Comparison of ENCODE assay signal across 8 mouse cellular contexts in the genomic region with DNA sequence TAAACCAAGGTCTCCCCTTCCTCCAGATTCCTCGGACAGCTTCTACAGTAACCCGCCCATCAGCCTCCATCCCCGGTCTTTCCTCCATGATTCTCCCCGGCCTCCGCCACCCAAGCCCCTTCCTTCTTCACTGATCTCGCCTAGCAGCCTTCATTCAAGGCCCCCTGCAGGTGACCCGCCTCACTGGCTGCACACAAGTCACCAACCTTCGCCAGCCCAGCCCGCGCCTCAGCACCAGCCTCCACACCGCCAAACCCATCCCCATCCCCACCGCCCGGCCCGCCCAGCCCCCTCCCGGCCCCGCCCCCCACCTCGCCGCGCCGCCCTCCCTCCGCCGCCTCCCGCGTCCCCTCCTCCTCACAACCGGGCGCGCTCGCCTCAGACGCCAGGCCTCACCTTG. TPM values are rescaled to one million over a fixed set of nuclear protein-coding genes. Genes with fewer than 3 reads are reported as not detected.
A peak's percentile ranks its signal among the peaks of the same experiment; 100 is the strongest.
DNase-seq lines count a peak whose midpoint lies in the region; ATAC-seq and TF ChIP-seq lines count a peak whose summit lies in the region.

No protein-coding gene starts in this region.

- WGBS in limb, embryonic 10.5 days, result under 1% methylated on average over 28 of the region's 29 CpGs
- under 1% methylated on average over 21 of the region's 29 CpGs for whole genome bisulfite sequencing in stomach, embryonic 16.5 days

- peak; percentile 44 to 67 for DNase-seq in gastrocnemius, postnatal 4 days (ENCODE audit: low spot score in 2 of 2)
- no peak for DNase-seq in gastrocnemius, postnatal 14 days
- peak; percentile 71 for DNase-seq in CH12.LX (ENCODE audit: extremely low read depth)
- peak; percentile 59 for DNase-seq in cerebellum, adult 8-10 months
- DNase-seq in forelimb bud, embryonic 11.5 days (ENCODE audit: low read depth, low spot score), result peak; percentile 74
- peak; percentile 89 for DNase-seq in limb, embryonic 10.5 days (ENCODE audit: low spot score)
- peak; percentile 83 for DNase-seq in mesoderm, embryonic 11.5 days (ENCODE audit: low read depth, low spot score)

- H3K4me1 ChIP-seq in CH12.LX (ENCODE audit: control insufficient read depth in 1 of 2, insufficient read depth in 2 of 2), result peaks cover 15 to 34% of the 10 kb centered on the region in 2 experiments
- peaks cover 29% of the 10 kb centered on the region for H3K4me1 ChIP-seq in limb, embryonic 10.5 days
- peaks cover 21% of the 10 kb centered on the region for H3K4me1 ChIP-seq in stomach, embryonic 16.5 days (ENCODE audit: control insufficient read depth, insufficient read depth, low read length)

- H3K4me3 ChIP-seq in CH12.LX (replicated peaks in 1 of 3; ENCODE audit: low read depth in 2 of 3, low read length in 2 of 3, poor library complexity in 1 of 3), result peak overlapping the region; percentile 65 to 71 (median 68)
- H3K4me3 ChIP-seq in limb, embryonic 10.5 days, result peak overlapping the region; percentile 79
- H3K4me3 ChIP-seq in stomach, embryonic 16.5 days (replicated peaks; ENCODE audit: low read length), result peak overlapping the region; percentile 74

- no peaks in the 10 kb centered on the region for H3K27me3 ChIP-seq in CH12.LX (replicated peaks)
- no peaks in the 10 kb centered on the region for H3K27me3 ChIP-seq in limb, embryonic 10.5 days (ENCODE audit: low read depth, poor library complexity, severe bottlenecking)
- H3K27me3 ChIP-seq in stomach, embryonic 16.5 days (ENCODE audit: control insufficient read depth, insufficient read depth, low read length), result no peaks in the 10 kb centered on the region

- in situ Hi-C loops in CH12.LX (cut with MboI; ENCODE audit: low pct_ligation_motif_present, low pct_unique_long_range_greater_than_20kb, low sequenced_read_pairs), result loop anchor here (10.0 kb wide), 1 partner anchor 49 kb away; no protein-coding TSS in a partner anchor

- H3K36me3 ChIP-seq in CH12.LX (replicated peaks in 1 of 2; ENCODE audit: control insufficient read depth in 1 of 2, insufficient read depth in 1 of 2, low read length in 1 of 2), result peaks cover 28 to 38% of the 10 kb centered on the region in 2 experiments
- peaks cover 40% of the 10 kb centered on the region for H3K36me3 ChIP-seq in limb, embryonic 10.5 days
- H3K36me3 ChIP-seq in stomach, embryonic 16.5 days (ENCODE audit: control insufficient read depth, insufficient read depth, low read length), result peaks cover 9% of the 10 kb centered on the region; the same call in 1 of the 2 replicates

- intact Hi-C loops in gastrocnemius, postnatal 14 days (cut with DNase I; ENCODE audit: low total_unique reads), result no loop called here

- H3K9ac ChIP-seq in CH12.LX (ENCODE audit: insufficient read depth, low read depth), result peak overlapping the region; percentile 80; the same call in 1 of the 2 replicates
- peak overlapping the region; percentile 88 for H3K9ac ChIP-seq in stomach, embryonic 16.5 days (ENCODE audit: low read length)

- no peak overlapping the region for H3K27ac ChIP-seq in CH12.LX (ENCODE audit: insufficient read depth, low read depth)
- H3K27ac ChIP-seq in limb, embryonic 10.5 days, result peak overlapping the region; percentile 99
- peak overlapping the region; percentile 82 for H3K27ac ChIP-seq in stomach, embryonic 16.5 days (ENCODE audit: low read length)

- dilution Hi-C loops in CH12.LX (cut with MboI; ENCODE audit: extremely low pct_ligation_motif_present, extremely low pct_unique_long_range_greater_than_20kb, low sequenced_read_pairs), result no loop called here

- H3K79me2 ChIP-seq in CH12.LX (replicated peaks; ENCODE audit: control insufficient read depth, extremely low read depth, insufficient read depth, poor library complexity, severe bottlenecking), result peaks cover 14% of the 10 kb centered on the region

- H3K9me3 ChIP-seq in CH12.LX (replicated peaks; ENCODE audit: low read length), result peaks cover 3% of the 10 kb centered on the region
- H3K9me3 ChIP-seq in limb, embryonic 10.5 days (replicated peaks), result no peaks in the 10 kb centered on the region
- no peaks in the 10 kb centered on the region for H3K9me3 ChIP-seq in stomach, embryonic 16.5 days (replicated peaks; ENCODE audit: control insufficient read depth, low read length)

- H3K4me2 ChIP-seq in CH12.LX (ENCODE audit: insufficient read depth, low read depth, poor library complexity, severe bottlenecking), result peak overlapping the region; percentile 94; the same call in 1 of the 2 replicates
- H3K4me2 ChIP-seq in stomach, embryonic 16.5 days (ENCODE audit: low read depth, low read length), result peak overlapping the region; percentile 78

- no peak for TF ChIP-seq EP300 in CH12.LX (IDR thresholded peaks at IDR 0.05; ENCODE audit: low read length)

- ATAC-seq in stomach, embryonic 16.5 days (ENCODE audit: insufficient read depth, low FRiP score), result peak; percentile 79

- no peak for TF ChIP-seq POLR2A in CH12.LX (IDR thresholded peaks at IDR 0.05; ENCODE audit: low read depth, low read length)

- TF ChIP-seq CTCF in CH12.LX (conservative IDR thresholded peaks at IDR 0.05 in 1 of 2, IDR thresholded peaks at IDR 0.05 in 1 of 2; ENCODE audit: low read depth in 2 of 2, low read length in 2 of 2), result peak in 1 of 2 experiments; percentile 50; a peak in 2 of 4 replicates

- peak; percentile 17 for TF ChIP-seq RAD21 in CH12.LX (IDR thresholded peaks at IDR 0.05; ENCODE audit: low read depth, low read length)

TF ChIP-seq in CH12.LX, 34 proteins besides CTCF, POLR2A, EP300 and RAD21 (continues in another document):
- peak; percentile 45; the same call in 1 of the 2 replicates for TF ChIP-seq MAX (IDR thresholded peaks at IDR 0.05; ENCODE audit: low read length)
- TF ChIP-seq MEF2A (IDR thresholded peaks at IDR 0.05; ENCODE audit: borderline replicate concordance, low read depth, low read length), result no peak
- no peak for TF ChIP-seq JUND (conservative IDR thresholded peaks at IDR 0.05; ENCODE audit: low read depth, low read length)
- no peak for TF ChIP-seq IRF4 (IDR thresholded peaks at IDR 0.05; ENCODE audit: low read depth, low read length)
- peak; percentile 39 for TF ChIP-seq SMC3 (IDR thresholded peaks at IDR 0.05; ENCODE audit: low read depth, low read length)
- TF ChIP-seq NELFE (IDR thresholded peaks at IDR 0.05; ENCODE audit: low read depth, low read length), result 0 out of 2 replicates have a peak, but pooled peaks have one; percentile 38
- TF ChIP-seq UBTF (IDR thresholded peaks at IDR 0.05; ENCODE audit: low read depth, low read length), result no peak
- no peak for TF ChIP-seq KAT2A (IDR thresholded peaks at IDR 0.05; ENCODE audit: insufficient replicate concordance, low read length)
- 0 out of 2 replicates have a peak, but pooled peaks have one; percentile 11 for TF ChIP-seq BHLHE40 (IDR thresholded peaks at IDR 0.05; ENCODE audit: low read depth, low read length)
- peak; percentile 77 for TF ChIP-seq SIN3A (IDR thresholded peaks at IDR 0.05; ENCODE audit: low read length)
- TF ChIP-seq E2F4 (IDR thresholded peaks at IDR 0.05; ENCODE audit: insufficient replicate concordance, low read depth, low read length), result no peak
- no peak for TF ChIP-seq CHD2 (IDR thresholded peaks at IDR 0.05; ENCODE audit: low read length)
- no peak for TF ChIP-seq PAX5 (IDR thresholded peaks at IDR 0.05; ENCODE audit: low read length)
- no peak for TF ChIP-seq MAFK (IDR thresholded peaks at IDR 0.05; ENCODE audit: insufficient replicate concordance, low read length)
- no peak for TF ChIP-seq POLR2AphosphoS2 (IDR thresholded peaks at IDR 0.05; ENCODE audit: low read depth, low read length)
- no peak for TF ChIP-seq USF1 (IDR thresholded peaks at IDR 0.05; ENCODE audit: low read depth, low read length)

RNA-seq across cellular contexts. Expression of gene Dcaf15, which starts 0.3 kb away (rescaled TPM):
- 10 to 100 TPM; 15.6 to 17.5 TPM for total RNA-seq in gastrocnemius, postnatal 4 days (2021)
- 1 to 10 TPM; 5.8 to 7.1 TPM for total RNA-seq in gastrocnemius, postnatal 14 days (2021)
- total RNA-seq in CH12.LX (2012; rRNA removed) (44.3 and 47.9 TPM in 2 replicates), CH12.LX (2014; rRNA removed) (38.5 and 39.3 TPM in 2 replicates)
- polyA plus RNA-seq in CH12.LX (2012; ENCODE audit: insufficient read length, low read depth), result 48.3 and 50.7 TPM in 2 replicates
- polyA plus RNA-seq in limb, embryonic 10.5 days (2016; fragmentation: Nextera tagmentation; extraction: Ambion mirVana), result 20.2 and 20.8 TPM in 2 replicates
- 6.4 and 7.5 TPM in 2 replicates for polyA plus RNA-seq in stomach, embryonic 16.5 days (2015; fragmentation: Nextera tagmentation; extraction: Ambion mirVana)

RNA-seq across cellular contexts. Expression of gene Podnl1, which starts 21.6 kb away (rescaled TPM):
- not detected for total RNA-seq in gastrocnemius, postnatal 4 days (2021)
- under 1 TPM in 1 of 2 experiments, not detected in 1; 0.10 TPM for total RNA-seq in gastrocnemius, postnatal 14 days (2021)
- 0.92 and 0.98 TPM in 2 replicates for total RNA-seq in CH12.LX (2012; rRNA removed)
- 1.8 and 2.0 TPM in 2 replicates for total RNA-seq in CH12.LX (2014; rRNA removed)
- polyA plus RNA-seq in CH12.LX (2012; ENCODE audit: insufficient read length, low read depth), result 2.8 TPM in 2 replicates
- 0.29 TPM in 1 of 2 replicates, not detected in the other for polyA plus RNA-seq in limb, embryonic 10.5 days (2016; fragmentation: Nextera tagmentation; extraction: Ambion mirVana)
- polyA plus RNA-seq in stomach, embryonic 16.5 days (2015; fragmentation: Nextera tagmentation; extraction: Ambion mirVana), result 0.25 and 0.26 TPM in 2 replicates

RNA-seq across cellular contexts. Expression of gene Rfx1, which starts 37.6 kb away (rescaled TPM):
- 10 to 100 TPM; 10.1 to 11.7 TPM for total RNA-seq in gastrocnemius, postnatal 4 days (2021)
- total RNA-seq in gastrocnemius, postnatal 14 days (2021), result 1 to 10 TPM; 5.2 to 5.9 TPM
- total RNA-seq in CH12.LX (2012; rRNA removed) (9.9 and 10.8 TPM in 2 replicates), CH12.LX (2014; rRNA removed) (3.2 and 3.5 TPM in 2 replicates)
- 10.7 and 13.1 TPM in 2 replicates for polyA plus RNA-seq in CH12.LX (2012; ENCODE audit: insufficient read length, low read depth)
- 9.5 and 11.3 TPM in 2 replicates for polyA plus RNA-seq in limb, embryonic 10.5 days (2016; fragmentation: Nextera tagmentation; extraction: Ambion mirVana)
- 6.1 and 6.3 TPM in 2 replicates for polyA plus RNA-seq in stomach, embryonic 16.5 days (2015; fragmentation: Nextera tagmentation; extraction: Ambion mirVana)

RNA-seq across cellular contexts. Expression of gene Gm10643, which starts 39.3 kb away (rescaled TPM):
- 1 to 10 TPM; 2.5 to 3.2 TPM for total RNA-seq in gastrocnemius, postnatal 4 days (2021)
- total RNA-seq in gastrocnemius, postnatal 14 days (2021), result 1 to 10 TPM; 2.6 TPM
- total RNA-seq in CH12.LX (2012; rRNA removed) (0.55 and 0.76 TPM in 2 replicates), CH12.LX (2014; rRNA removed) (0.39 and 0.42 TPM in 2 replicates)
- polyA plus RNA-seq in CH12.LX (2012; ENCODE audit: insufficient read length, low read depth), result 0.14 TPM in 1 of 2 replicates, not detected in the other
- polyA plus RNA-seq in limb, embryonic 10.5 days (2016; fragmentation: Nextera tagmentation; extraction: Ambion mirVana), result 0.88 and 1.0 TPM in 2 replicates
- 1.4 and 1.5 TPM in 2 replicates for polyA plus RNA-seq in stomach, embryonic 16.5 days (2015; fragmentation: Nextera tagmentation; extraction: Ambion mirVana)

RNA-seq across cellular contexts. Expression of gene Cc2d1a, which starts 43.5 kb away (rescaled TPM):
- total RNA-seq in gastrocnemius, postnatal 4 days (2021), result 10 to 100 TPM; 18.2 to 21.8 TPM
- total RNA-seq in gastrocnemius, postnatal 14 days (2021), result 10 to 100 TPM; 12.1 to 12.6 TPM
- 7.8 and 8.2 TPM in 2 replicates for total RNA-seq in CH12.LX (2012; rRNA removed)
- 2.5 and 2.8 TPM in 2 replicates for total RNA-seq in CH12.LX (2014; rRNA removed)
- polyA plus RNA-seq in CH12.LX (2012; ENCODE audit: insufficient read length, low read depth), result 10.5 and 11.4 TPM in 2 replicates
- 22.6 and 24.8 TPM in 2 replicates for polyA plus RNA-seq in limb, embryonic 10.5 days (2016; fragmentation: Nextera tagmentation; extraction: Ambion mirVana)
- polyA plus RNA-seq in stomach, embryonic 16.5 days (2015; fragmentation: Nextera tagmentation; extraction: Ambion mirVana), result 25.5 and 25.7 TPM in 2 replicates
